Mouse (Mus musculus) embryonic facial prominence, embryonic 13.5 days (tissue): ENCODE results near the gene Taf13. TPM values are rescaled to one million over a fixed set of nuclear protein-coding genes. Genes with fewer than 3 reads are reported as not detected.

Experiments used
- ATAC-seq: fragments of 200-750 bp; cut with Nextera tagmentation; 2 replicates; pipeline ENCODE4 v1.8.0; 2017; ENCODE audit warnings: low read depth; ENCODE audit not compliant: insufficient number of reproducible peaks, insufficient read depth, low FRiP score, low TSS enrichment
- H3K27ac ChIP-seq: fragments of 300-500 bp; sonication (generic); 2 replicates; pipeline ENCODE4 v1.5.1; 2015; ENCODE audit warnings: moderate library complexity, mild to moderate bottlenecking, inconsistent platforms
- H3K27me3 ChIP-seq: fragments of 300-500 bp; sonication (generic); 2 replicates; pipeline ENCODE4 v1.6.1; 2015; ENCODE audit warnings: mild to moderate bottlenecking, inconsistent platforms
- H3K36me3 ChIP-seq: fragments of 300-500 bp; sonication (generic); 2 replicates; pipeline ENCODE4 v1.6.1; 2015; ENCODE audit warnings: mild to moderate bottlenecking, inconsistent platforms
- H3K4me1 ChIP-seq: fragments of 300-500 bp; sonication (generic); 2 replicates; pipeline ENCODE4 v1.6.1; 2015; ENCODE audit warnings: inconsistent platforms
- H3K4me2 ChIP-seq: fragments of 300-500 bp; sonication (generic); 2 replicates; pipeline ENCODE4 v1.6.1; 2015; ENCODE audit warnings: moderate library complexity, mild to moderate bottlenecking, inconsistent platforms
- H3K4me3 ChIP-seq: fragments of 300-500 bp; sonication (generic); 2 replicates; pipeline ENCODE4 v1.5.1; 2015; ENCODE audit warnings: mild to moderate bottlenecking, inconsistent platforms
- H3K9ac ChIP-seq: fragments of 300-500 bp; sonication (generic); 2 replicates; pipeline ENCODE4 v1.6.1; 2015; ENCODE audit warnings: mild to moderate bottlenecking, inconsistent platforms
- H3K9me3 ChIP-seq: fragments of 300-500 bp; sonication (generic); 2 replicates; pipeline ENCODE4 v1.6.1; 2016; ENCODE audit warnings: inconsistent platforms
- WGBS: fragments of 180-500 bp; shearing (Covaris S2); methylation state at CpG from one replicate; pipeline ENCODE4 v1.1.7; 2015; ENCODE audit warnings: mixed read lengths; 5-methylcytosine and 5-hydroxymethylcytosine counted together
- microRNA-seq: library from miRNA; unstranded; fragments of <30 nt; microRNA quantifications from one replicate; pipeline ENCODE4, GENCODE M21; 2016
- polyA plus RNA-seq: library from polyadenylated mRNA; unstranded; fragments of >200 nt; fragmentation: Nextera tagmentation; extraction: Ambion mirVana; gene quantifications from 2 replicates; pipeline ENCODE4 v1.2.1, GENCODE M21; 2015

The Taf13 gene
- polyA plus RNA-seq, 1 experiment from 2014 or later = 43.3 TPM

GRCm38 (mm10) chr3:108584580-108584979, 13.1 kb downstream of the Taf13 start:
- no peak overlapping the region for H3K27ac ChIP-seq
- no peak overlapping the region for H3K9ac ChIP-seq
- WGBS = 85% methylated on average over 4 of the region's 4 CpGs
- H3K4me3 ChIP-seq = no peak overlapping the region
- no peaks in the 10 kb centered on the region for H3K27me3 ChIP-seq
- no peak for ATAC-seq
- H3K9me3 ChIP-seq = no peaks in the 10 kb centered on the region
- no peaks in the 10 kb centered on the region for H3K4me1 ChIP-seq
- no peak overlapping the region for H3K4me2 ChIP-seq
- H3K36me3 ChIP-seq = no peaks in the 10 kb centered on the region; the same call in 1 of the 2 replicates

- no peak overlapping the region for H3K4me2 ChIP-seq
- H3K9ac ChIP-seq = no peak overlapping the region
- no peaks in the 10 kb centered on the region for H3K9me3 ChIP-seq
- no peaks in the 10 kb centered on the region for H3K36me3 ChIP-seq
- ATAC-seq = no peak
- no peak overlapping the region for H3K4me3 ChIP-seq
- H3K27ac ChIP-seq = no peak overlapping the region
- H3K27me3 ChIP-seq = no peaks in the 10 kb centered on the region
- WGBS = 38% methylated on average over 2 of the region's 2 CpGs
- H3K4me1 ChIP-seq = peaks cover 5% of the 10 kb centered on the region; the same call in 1 of the 2 replicates
Observed at GRCm38 (mm10) chr3:108588446-108588845, 16.9 kb downstream of the Taf13 start.

GRCm38 (mm10) chr3:108590786-108591529, 19.5 kb downstream of the Taf13 start, which contains the start of gene Wdr47:
TSS of gene Wdr47 (plus strand) at chr3:108591279.
- Histone ChIP-seq H3K9ac (peak within 1 kb of the TSS; percentile 83), H3K27ac (peak within 1 kb of the TSS; percentile 63), H3K27me3 (no peaks in the 10 kb centered on the region), H3K4me2 (peak within 1 kb of the TSS; percentile 96), H3K9me3 (no peaks in the 10 kb centered on the region), H3K4me3 (peak within 1 kb of the TSS; percentile 95), H3K36me3 (no peaks in the 10 kb centered on the region), H3K4me1 (peaks cover 5% of the 10 kb centered on the region; the same call in 1 of the 2 replicates)
- WGBS = 5% methylated on average over 44 of the region's 44 CpGs
- peak; percentile 99 for ATAC-seq

GRCm38 (mm10) chr3:108591530-108592522, 20.3 kb downstream of the Taf13 start:
- Histone ChIP-seq H3K9ac (peak overlapping the region; percentile 83), H3K9me3 (no peaks in the 10 kb centered on the region), H3K27ac (peak overlapping the region; percentile 63), H3K27me3 (no peaks in the 10 kb centered on the region), H3K4me3 (peak overlapping the region; percentile 95), H3K4me1 (peaks cover 5% of the 10 kb centered on the region; the same call in 1 of the 2 replicates), H3K4me2 (peak overlapping the region; percentile 96), H3K36me3 (no peaks in the 10 kb centered on the region)
- under 1% methylated on average over 61 of the region's 61 CpGs for WGBS
- ATAC-seq = peak; percentile 77

- no peak for ATAC-seq
- Histone ChIP-seq H3K27ac (no peak overlapping the region), H3K9ac (no peak overlapping the region), H3K9me3 (no peaks in the 10 kb centered on the region), H3K4me2 (no peak overlapping the region), H3K36me3 (no peaks in the 10 kb centered on the region; the same call in 1 of the 2 replicates), H3K27me3 (no peaks in the 10 kb centered on the region), H3K4me3 (no peak overlapping the region), H3K4me1 (no peaks in the 10 kb centered on the region)
- 70% methylated on average over 3 of the region's 3 CpGs for WGBS
Observed at GRCm38 (mm10) chr3:108608906-108609305, 37.4 kb downstream of the Taf13 start.

Small RNA genes lying within 50 kb of the gene (microRNA-seq; reads per million reads assigned to microRNA genes)
- not detected for gene Gm22860

Other genes with a start within 250 kb of the Taf13 start
- gene Mybphl, start 206.8 kb upstream of the Taf13 start, polyA plus RNA-seq = not detected in 2 replicates
- gene Psrc1, start 187.9 kb upstream of the Taf13 start, polyA plus RNA-seq = 61.4 and 73.1 TPM in 2 replicates
- 9.8 and 11.5 TPM in 2 replicates for gene Celsr2, start 156.1 kb upstream of the Taf13 start, polyA plus RNA-seq
- 116 and 128 TPM in 2 replicates for gene Sars, start 126.5 kb upstream of the Taf13 start, polyA plus RNA-seq
- not detected in 2 replicates for gene 1700013F07Rik, start 37.5 kb upstream of the Taf13 start, polyA plus RNA-seq
- 0.65 and 2.0 TPM in 2 replicates for gene 5330417C22Rik, start 35.2 kb upstream of the Taf13 start, polyA plus RNA-seq
- 45.5 and 46.3 TPM in 2 replicates for gene Tmem167b, start 9.2 kb upstream of the Taf13 start, polyA plus RNA-seq
- gene Wdr47, start 19.6 kb downstream of the Taf13 start, polyA plus RNA-seq = 14.9 and 17.5 TPM in 2 replicates
- 104 and 111 TPM in 2 replicates for gene Clcc1, start 82.2 kb downstream of the Taf13 start, polyA plus RNA-seq
- 64.9 and 71.8 TPM in 2 replicates for gene Gpsm2, start 150.6 kb downstream of the Taf13 start, polyA plus RNA-seq
- gene Aknad1, start 168.0 kb downstream of the Taf13 start, polyA plus RNA-seq = 0.28 and 0.29 TPM in 2 replicates